Mouse (Mus musculus): ENCODE data around the gene Mfsd9. TPM values are rescaled to one million over a fixed set of nuclear protein-coding genes. Genes with fewer than 3 reads are reported as not detected.

The Mfsd9 gene
- total and polyA plus RNA-seq, 2 experiments from 2014 or later = 1.2 to 3.5 TPM

DNA sequence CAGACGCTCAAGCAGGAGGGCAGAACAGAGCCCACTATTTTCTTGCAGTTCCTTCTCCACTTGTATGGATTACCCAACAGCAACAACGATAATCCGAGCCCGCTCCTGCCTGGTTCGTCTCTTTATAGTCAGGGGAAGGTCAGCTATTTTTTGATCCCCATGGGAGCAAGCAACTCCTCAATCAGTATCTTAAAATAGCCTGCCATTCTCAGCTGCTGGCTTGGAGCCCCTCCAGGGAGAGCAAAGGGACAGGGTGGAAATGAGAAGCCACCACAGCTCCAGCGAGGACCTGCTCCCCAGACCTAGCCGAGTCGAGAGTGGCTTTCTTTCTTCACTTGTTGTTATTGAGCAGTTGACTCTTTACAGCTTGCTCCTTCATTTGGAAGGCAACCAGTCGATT is 14.9 kb upstream of the Mfsd9 start, which contains the start of gene Tmem182:
Gene Tmem182 (plus strand): TSS at position 251 of the 400 bp plus-strand sequence.
- H3K4me3 ChIP-seq (ENCODE audit: low read depth, low read length) = peak within 1 kb of the TSS; percentile 45
- DNase-seq (ENCODE audit: low spot score) (peak; percentile 84), ATAC-seq (ENCODE audit: insufficient read depth, low read depth) (peak; percentile 95)
- peak within 1 kb of the TSS; percentile 54 for H3K4me2 ChIP-seq (ENCODE audit: low read depth, low read length)
- H3K27ac ChIP-seq (ENCODE audit: low read depth) = peak within 1 kb of the TSS; percentile 92
- H3K4me1 ChIP-seq (ENCODE audit: control insufficient read depth, insufficient read depth) = peaks cover 16% of the 10 kb centered on the region
- peak within 1 kb of the TSS; percentile 52 for H3K9ac ChIP-seq (replicated peaks; ENCODE audit: low read depth, low read length)
- no peak for TF ChIP-seq CTCF (IDR thresholded peaks at IDR 0.05; ENCODE audit: low read depth)
- TF ChIP-seq EP300 (IDR thresholded peaks at IDR 0.05; ENCODE audit: low read depth) = 0 out of 2 replicates have a peak, but pooled peaks have one; percentile 48
- no peaks in the 10 kb centered on the region for H3K27me3 ChIP-seq (ENCODE audit: control insufficient read depth, insufficient read depth, low read length)
- WGBS = 17% methylated on average over 9 of the region's 9 CpGs
- 0 out of 2 replicates have a peak, but pooled peaks cover 4% of the 10 kb centered on the region for H3K36me3 ChIP-seq (replicated peaks; ENCODE audit: control insufficient read depth, insufficient read depth, low read length)
- H3K9me3 ChIP-seq (replicated peaks; ENCODE audit: control insufficient read depth, low read length) = no peaks in the 10 kb centered on the region

DNA sequence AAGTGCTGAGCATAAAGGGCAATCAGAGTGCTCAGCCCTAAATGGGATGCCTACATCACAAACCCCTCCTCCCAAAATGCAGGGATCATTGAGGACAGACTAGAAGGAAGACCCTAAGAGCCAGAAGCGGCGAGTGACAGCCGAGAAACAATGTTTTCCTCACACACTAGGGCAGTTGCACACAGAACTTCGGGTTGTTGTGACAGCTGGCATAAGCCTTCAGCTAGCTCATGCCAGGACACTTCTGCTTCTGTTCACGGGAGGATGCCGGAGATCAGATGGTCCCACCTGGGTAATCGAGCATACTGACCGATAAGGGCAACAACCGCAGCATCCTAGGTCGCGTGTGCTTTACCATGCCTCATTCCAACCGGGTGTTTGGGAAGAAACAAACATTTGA is 13.6 kb upstream of the Mfsd9 start:
- no peak for ATAC-seq (ENCODE audit: insufficient read depth, low read depth)
- WGBS = 82% methylated on average over 12 of the region's 12 CpGs
- no peaks in the 10 kb centered on the region for H3K36me3 ChIP-seq (replicated peaks; ENCODE audit: control insufficient read depth, insufficient read depth, low read length)
- no peaks in the 10 kb centered on the region for H3K27me3 ChIP-seq (ENCODE audit: control insufficient read depth, insufficient read depth, low read length)
- no peak for DNase-seq (ENCODE audit: low spot score)
- no peak overlapping the region for H3K27ac ChIP-seq (ENCODE audit: low read depth)
- H3K9ac ChIP-seq (replicated peaks; ENCODE audit: low read depth, low read length) = no peak overlapping the region
- no peak overlapping the region for H3K4me3 ChIP-seq (ENCODE audit: low read depth, low read length)
- no peaks in the 10 kb centered on the region for H3K9me3 ChIP-seq (replicated peaks; ENCODE audit: control insufficient read depth, low read length)
- H3K4me1 ChIP-seq (ENCODE audit: control insufficient read depth, insufficient read depth) = peaks cover 16% of the 10 kb centered on the region
- no peak overlapping the region for H3K4me2 ChIP-seq (ENCODE audit: low read depth, low read length)
- TF ChIP-seq EP300 (IDR thresholded peaks at IDR 0.05; ENCODE audit: low read depth) (no peak), CTCF (IDR thresholded peaks at IDR 0.05; ENCODE audit: low read depth) (no peak)

DNA sequence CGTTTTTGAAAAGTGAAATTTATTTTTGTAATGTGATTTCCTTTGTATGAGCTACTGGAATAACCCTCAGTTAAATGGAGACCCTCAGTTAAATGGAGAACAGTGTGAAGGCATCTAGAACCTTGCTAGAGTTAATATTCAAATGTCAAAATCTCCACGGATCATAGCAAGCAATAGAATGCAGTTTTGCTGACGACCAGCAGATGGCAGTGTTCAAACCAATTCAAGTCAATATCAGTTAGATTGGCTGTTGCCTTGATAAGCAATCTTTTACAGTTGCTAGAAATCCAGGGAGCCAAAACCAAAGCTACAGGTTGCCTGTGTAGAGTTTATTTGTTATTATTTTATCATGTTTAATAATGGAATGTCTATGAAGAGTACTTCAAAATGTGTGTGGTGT is 12.3 kb upstream of the Mfsd9 start:
- DNase-seq (ENCODE audit: low spot score) (peak; percentile 51), ATAC-seq (ENCODE audit: insufficient read depth, low read depth) (no peak)
- Histone ChIP-seq H3K36me3 (replicated peaks; ENCODE audit: control insufficient read depth, insufficient read depth, low read length) (no peaks in the 10 kb centered on the region), H3K9ac (replicated peaks; ENCODE audit: low read depth, low read length) (no peak overlapping the region), H3K27ac (ENCODE audit: low read depth) (no peak overlapping the region), H3K4me2 (ENCODE audit: low read depth, low read length) (no peak overlapping the region), H3K27me3 (ENCODE audit: control insufficient read depth, insufficient read depth, low read length) (no peaks in the 10 kb centered on the region), H3K9me3 (replicated peaks; ENCODE audit: control insufficient read depth, low read length) (no peaks in the 10 kb centered on the region), H3K4me1 (ENCODE audit: control insufficient read depth, insufficient read depth) (peaks cover 16% of the 10 kb centered on the region), H3K4me3 (ENCODE audit: low read depth, low read length) (no peak overlapping the region)
- no peak for TF ChIP-seq EP300 (IDR thresholded peaks at IDR 0.05; ENCODE audit: low read depth)
- peak; percentile 83 for TF ChIP-seq CTCF (IDR thresholded peaks at IDR 0.05; ENCODE audit: low read depth)
- 18% methylated on average over 3 of the region's 3 CpGs for WGBS

DNA sequence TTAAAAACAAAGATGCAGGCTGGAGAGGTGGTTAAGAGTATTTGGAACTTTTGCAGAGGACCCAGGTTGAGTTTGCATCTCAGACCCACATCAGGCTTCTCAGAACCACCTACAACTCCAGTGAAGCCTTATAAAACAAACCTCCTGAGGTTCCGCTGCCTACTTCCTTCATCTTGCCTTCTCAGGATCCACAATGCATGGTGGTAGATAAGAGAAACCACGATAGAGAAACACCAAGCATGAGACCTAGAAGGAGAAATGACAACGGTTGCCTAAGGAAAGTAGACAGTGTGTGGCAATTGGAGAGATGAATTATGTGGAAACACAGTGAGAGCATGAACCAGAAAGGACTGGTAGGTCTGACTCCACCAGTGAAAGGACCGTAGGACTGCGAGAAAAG is 10.4 kb upstream of the Mfsd9 start:
- no peak for DNase-seq (ENCODE audit: low spot score)
- Histone ChIP-seq H3K9me3 (replicated peaks; ENCODE audit: control insufficient read depth, low read length) (no peaks in the 10 kb centered on the region), H3K27ac (ENCODE audit: low read depth) (no peak overlapping the region), H3K9ac (replicated peaks; ENCODE audit: low read depth, low read length) (no peak overlapping the region), H3K27me3 (ENCODE audit: control insufficient read depth, insufficient read depth, low read length) (no peaks in the 10 kb centered on the region), H3K4me1 (ENCODE audit: control insufficient read depth, insufficient read depth) (peaks cover 16% of the 10 kb centered on the region), H3K4me2 (ENCODE audit: low read depth, low read length) (no peak overlapping the region), H3K4me3 (ENCODE audit: low read depth, low read length) (no peak overlapping the region), H3K36me3 (replicated peaks; ENCODE audit: control insufficient read depth, insufficient read depth, low read length) (no peaks in the 10 kb centered on the region)
- TF ChIP-seq CTCF (IDR thresholded peaks at IDR 0.05; ENCODE audit: low read depth) = no peak
- no peak for TF ChIP-seq EP300 (IDR thresholded peaks at IDR 0.05; ENCODE audit: low read depth)
- 76% methylated on average over 5 of the region's 5 CpGs for whole genome bisulfite sequencing
- ATAC-seq (ENCODE audit: insufficient read depth, low read depth) = no peak

DNA sequence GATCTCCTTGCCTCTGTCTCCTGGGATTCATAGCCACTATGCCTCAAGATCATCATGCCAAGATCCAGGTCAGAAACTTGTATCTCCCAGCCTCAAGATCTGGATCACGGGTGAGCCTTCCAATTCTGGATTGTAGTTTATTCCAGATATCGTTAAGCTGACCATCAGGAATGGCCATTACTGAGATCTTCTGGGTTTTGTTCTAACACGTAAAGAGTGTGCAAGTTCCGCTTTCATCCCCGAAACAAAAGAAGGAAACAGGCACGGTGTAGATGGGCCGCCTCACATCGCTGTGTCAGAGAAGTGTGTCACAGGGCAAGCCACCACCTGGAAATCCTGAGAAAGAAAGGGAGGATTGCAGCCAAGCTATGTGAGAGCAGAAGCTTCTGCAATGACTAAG is 8.6 kb upstream of the Mfsd9 start:
- ATAC-seq (ENCODE audit: insufficient read depth, low read depth) = no peak

DNA sequence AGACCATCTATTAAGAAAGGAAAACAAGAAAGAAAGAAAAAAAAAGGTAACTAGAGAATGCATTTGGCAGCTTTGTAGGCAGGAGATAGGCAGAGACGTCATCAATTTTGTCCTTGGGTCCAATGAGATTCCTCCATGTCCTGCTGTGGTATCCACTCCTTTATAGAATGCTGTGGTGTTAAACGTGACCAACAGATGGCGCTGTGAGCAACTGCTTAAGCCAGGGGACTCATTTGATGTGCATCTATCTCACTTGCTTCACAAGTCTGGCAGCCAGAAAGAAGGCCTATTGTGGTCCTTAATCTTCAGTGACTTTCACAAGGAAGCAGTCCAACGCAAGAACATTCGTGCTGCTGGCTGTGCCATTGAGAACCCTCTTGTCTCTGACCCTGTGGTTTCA is 6.9 kb upstream of the Mfsd9 start:
- no peaks in the 10 kb centered on the region for H3K4me1 ChIP-seq (ENCODE audit: control insufficient read depth, insufficient read depth)
- no peak overlapping the region for H3K27ac ChIP-seq (ENCODE audit: low read depth)
- no peaks in the 10 kb centered on the region for H3K27me3 ChIP-seq (ENCODE audit: control insufficient read depth, insufficient read depth, low read length)
- no peak overlapping the region for H3K4me2 ChIP-seq (ENCODE audit: low read depth, low read length)
- H3K36me3 ChIP-seq (replicated peaks; ENCODE audit: control insufficient read depth, insufficient read depth, low read length) = no peaks in the 10 kb centered on the region
- TF ChIP-seq EP300 (IDR thresholded peaks at IDR 0.05; ENCODE audit: low read depth) (no peak), CTCF (IDR thresholded peaks at IDR 0.05; ENCODE audit: low read depth) (peak; percentile 92)
- no peaks in the 10 kb centered on the region for H3K9me3 ChIP-seq (replicated peaks; ENCODE audit: control insufficient read depth, low read length)
- ATAC-seq (ENCODE audit: insufficient read depth, low read depth) (peak; percentile 75), DNase-seq (ENCODE audit: low spot score) (peak; percentile 52)
- no peak overlapping the region for H3K4me3 ChIP-seq (ENCODE audit: low read depth, low read length)
- H3K9ac ChIP-seq (replicated peaks; ENCODE audit: low read depth, low read length) = no peak overlapping the region
- 12% methylated on average over 5 of the region's 5 CpGs for WGBS

More for the DNA sequence above, 8.6 kb upstream of the Mfsd9 start:
- 73% methylated on average over 8 of the region's 8 CpGs for WGBS
- Histone ChIP-seq H3K4me1 (ENCODE audit: control insufficient read depth, insufficient read depth) (peaks cover 10% of the 10 kb centered on the region), H3K9ac (replicated peaks; ENCODE audit: low read depth, low read length) (no peak overlapping the region), H3K36me3 (replicated peaks; ENCODE audit: control insufficient read depth, insufficient read depth, low read length) (no peaks in the 10 kb centered on the region), H3K4me3 (ENCODE audit: low read depth, low read length) (no peak overlapping the region), H3K27me3 (ENCODE audit: control insufficient read depth, insufficient read depth, low read length) (no peaks in the 10 kb centered on the region), H3K9me3 (replicated peaks; ENCODE audit: control insufficient read depth, low read length) (no peaks in the 10 kb centered on the region), H3K27ac (ENCODE audit: low read depth) (no peak overlapping the region), H3K4me2 (ENCODE audit: low read depth, low read length) (no peak overlapping the region)
- TF ChIP-seq CTCF (IDR thresholded peaks at IDR 0.05; ENCODE audit: low read depth) = no peak
- no peak for TF ChIP-seq EP300 (IDR thresholded peaks at IDR 0.05; ENCODE audit: low read depth)
- no peak for DNase-seq (ENCODE audit: low spot score)
